Mouse (Mus musculus) C2C12 (cell line): ENCODE results near the gene Olfr523. TPM values are rescaled to one million over a fixed set of nuclear protein-coding genes. Genes with fewer than 3 reads are reported as not detected.
A peak's percentile ranks its signal among the peaks of the same experiment; 100 is the strongest.

Experiments
- H3K27me3 ChIP-seq: one replicate; pipeline ENCODE4 v1.6.1; 2011; ENCODE audit not compliant: control insufficient read depth, insufficient read depth, insufficient read length
- H3K36me3 ChIP-seq: one replicate; pipeline ENCODE4 v1.6.1; 2011; ENCODE audit not compliant: control insufficient read depth, insufficient read depth
- H3K4me3 ChIP-seq: one replicate; pipeline ENCODE4 v1.5.1; 2011; ENCODE audit warnings: mild to moderate bottlenecking, control low read depth; ENCODE audit not compliant: poor library complexity, insufficient read depth, severe bottlenecking
- H3K79me2 ChIP-seq: one replicate; pipeline ENCODE4 v1.6.1; 2011; ENCODE audit not compliant: control insufficient read depth, insufficient read depth
- H3K79me3 ChIP-seq: one replicate; pipeline ENCODE4 v1.6.1; 2011; ENCODE audit warnings: low read depth, control low read depth
- H3ac ChIP-seq: one replicate; pipeline ENCODE3; 2011; ENCODE audit warnings: low read depth; ENCODE audit not compliant: control insufficient read depth, insufficient read length
- CEBPB ChIP-seq: IDR thresholded peaks from one replicate; pipeline ENCODE4 v1.6.1; 2011; ENCODE audit warnings: low read depth, mild to moderate bottlenecking, control low read depth, moderate library complexity
- CTCF ChIP-seq: IDR thresholded peaks from one replicate; pipeline ENCODE4 v1.5.1; 2011; ENCODE audit not compliant: control insufficient read depth, insufficient read depth, insufficient read length
- FOSL1 ChIP-seq: IDR thresholded peaks from one replicate; pipeline ENCODE4 v1.8.0; 2011; ENCODE audit warnings: mild to moderate bottlenecking, low read length; ENCODE audit not compliant: poor library complexity, insufficient read depth, severe bottlenecking
- MAX ChIP-seq: IDR thresholded peaks from one replicate; pipeline ENCODE4 v1.6.1; 2011; ENCODE audit warnings: mild to moderate bottlenecking, control low read depth
- MYOD1 ChIP-seq: IDR thresholded peaks from one replicate; pipeline ENCODE4 v1.6.1; 2011; ENCODE audit warnings: low read depth; ENCODE audit not compliant: control insufficient read depth, insufficient read length
- MYOG ChIP-seq: IDR thresholded peaks from one replicate; pipeline ENCODE4 v1.6.1; 2011; ENCODE audit not compliant: control insufficient read depth, insufficient read length; ENCODE audit errors: extremely low read depth
- USF1 ChIP-seq: IDR thresholded peaks from one replicate; pipeline ENCODE4 v1.6.1; 2011; ENCODE audit warnings: low read depth, mild to moderate bottlenecking, control low read depth, moderate library complexity
- polyA plus RNA-seq: library from polyadenylated mRNA; unstranded; fragments of >200 nt; fragmentation: generic; extraction: Trizol; gene quantifications from one replicate; pipeline ENCODE4 v1.2.1, GENCODE M21; 2012; ENCODE audit warnings: missing spikeins

The Olfr523 gene
- polyA plus RNA-seq, 1 experiment, result not detected

DNA sequence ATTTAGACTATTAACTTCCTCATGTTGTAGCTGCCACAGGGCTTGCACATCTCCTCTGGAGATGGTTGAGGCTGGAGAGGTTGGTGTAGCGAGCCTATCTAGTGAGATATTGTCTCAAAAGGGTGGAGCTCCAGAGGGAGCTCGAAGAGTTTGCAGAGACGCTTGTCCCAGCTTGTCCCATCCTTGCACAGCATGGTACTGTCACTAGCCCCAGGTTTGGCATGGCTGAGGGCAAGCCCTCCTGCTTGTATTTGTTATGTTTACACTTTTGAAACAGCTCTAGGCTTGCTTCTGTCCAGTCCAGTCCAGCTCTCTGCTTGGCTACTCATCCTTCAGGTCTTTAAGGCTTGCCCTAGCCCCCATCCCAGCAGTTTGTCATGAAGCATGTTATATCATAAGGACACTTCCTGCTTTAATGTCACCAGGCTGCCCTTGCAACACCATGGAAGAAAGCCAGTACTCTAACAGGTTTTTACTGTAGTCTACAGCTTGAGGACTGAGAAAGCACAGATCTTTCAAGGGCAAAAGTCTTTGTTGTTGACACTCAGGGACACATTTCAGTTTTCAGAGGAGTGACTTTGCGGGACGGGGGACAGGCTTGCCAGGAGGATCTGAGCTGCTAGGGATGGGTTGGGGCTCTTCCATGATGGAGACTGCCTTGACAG, 37.8 kb upstream of the Olfr523 start:
- Histone ChIP-seq H3ac (no peak overlapping the region), H3K79me2 (no peaks in the 10 kb centered on the region), H3K36me3 (no peaks in the 10 kb centered on the region), H3K79me3 (no peaks in the 10 kb centered on the region), H3K27me3 (no peaks in the 10 kb centered on the region), H3K4me3 (no peak overlapping the region)
- TF ChIP-seq MYOG (no peak), CEBPB (no peak), FOSL1 (no peak), MAX (no peak)

- peak within 1 kb of the TSS; percentile 52 for H3K4me3 ChIP-seq
- no peaks in the 10 kb centered on the region for H3K79me3 ChIP-seq
- H3K79me2 ChIP-seq, result no peaks in the 10 kb centered on the region
- H3ac ChIP-seq, result peak within 1 kb of the TSS; percentile 95
- TF ChIP-seq USF1 (peak; percentile 12), MAX (peak; percentile 92), MYOG (no peak)
- H3K36me3 ChIP-seq, result no peaks in the 10 kb centered on the region
- no peaks in the 10 kb centered on the region for H3K27me3 ChIP-seq
These were observed 35.6 kb upstream of the Olfr523 start, which contains the start of gene Mtg1 for GRCm38 (mm10) chr7:140137135-140138020. Gene Mtg1, plus strand, starts transcription at chr7:140137564.

DNA sequence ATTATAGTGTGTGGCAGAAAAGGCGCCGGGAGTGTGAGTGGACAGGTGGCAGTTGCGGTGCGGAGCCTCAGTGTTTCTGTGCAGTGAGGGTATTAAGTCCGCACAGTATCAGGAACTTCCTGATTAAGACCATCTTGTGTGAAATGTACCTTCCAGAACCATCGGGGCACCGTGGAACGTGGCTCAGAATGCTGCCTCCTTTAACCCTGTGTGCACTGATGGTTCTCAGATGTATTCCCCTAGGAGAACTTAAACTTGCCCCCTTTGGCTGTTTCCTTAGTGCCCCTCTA, 35.1 kb upstream of the Olfr523 start:
- TF ChIP-seq FOSL1, result no peak
- TF ChIP-seq MYOD1, result no peak
- TF ChIP-seq CTCF, result no peak
- no peak for TF ChIP-seq MYOG
- no peak for TF ChIP-seq USF1
- no peak for TF ChIP-seq MAX
- no peak for TF ChIP-seq CEBPB
- no peaks in the 10 kb centered on the region for H3K79me3 ChIP-seq
- no peaks in the 10 kb centered on the region for H3K36me3 ChIP-seq
- no peaks in the 10 kb centered on the region for H3K27me3 ChIP-seq
- H3ac ChIP-seq, result peak overlapping the region; percentile 95
- peak overlapping the region; percentile 52 for H3K4me3 ChIP-seq
- no peaks in the 10 kb centered on the region for H3K79me2 ChIP-seq

DNA sequence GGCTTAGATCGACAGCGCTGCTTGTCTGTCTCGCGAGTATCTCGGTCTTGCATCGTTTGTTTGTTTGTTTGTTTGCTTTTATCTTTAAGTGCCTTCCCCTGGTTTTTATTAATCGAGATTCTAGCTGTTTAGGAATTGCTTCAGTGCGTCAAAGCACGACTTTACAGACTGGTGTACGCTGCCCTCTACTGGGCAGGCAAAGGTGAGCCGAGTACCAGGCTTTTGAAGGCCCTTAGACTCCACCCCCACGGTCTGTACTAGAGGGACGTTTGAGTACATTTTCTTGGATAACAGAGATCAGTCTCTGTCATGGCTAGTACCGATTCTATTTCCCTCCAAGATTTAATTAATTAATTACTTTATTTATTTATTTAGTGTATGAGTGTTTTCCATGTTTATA, 31.7 kb upstream of the Olfr523 start:
- no peak for TF ChIP-seq MYOD1
- peak; percentile 39 for TF ChIP-seq CTCF
- no peaks in the 10 kb centered on the region for H3K79me2 ChIP-seq
- H3K36me3 ChIP-seq, result no peaks in the 10 kb centered on the region
- H3ac ChIP-seq, result no peak overlapping the region
- H3K4me3 ChIP-seq, result no peak overlapping the region
- H3K27me3 ChIP-seq, result no peaks in the 10 kb centered on the region
- H3K79me3 ChIP-seq, result no peaks in the 10 kb centered on the region

- Histone ChIP-seq H3K79me3 (no peaks in the 10 kb centered on the region), H3K36me3 (peaks cover 3% of the 10 kb centered on the region), H3K27me3 (no peaks in the 10 kb centered on the region), H3K4me3 (no peak overlapping the region), H3K79me2 (no peaks in the 10 kb centered on the region), H3ac (no peak overlapping the region)
- TF ChIP-seq CTCF (no peak), CEBPB (no peak), MAX (no peak), USF1 (no peak), MYOD1 (no peak), FOSL1 (no peak), MYOG (no peak)
These were observed 28.5 kb upstream of the Olfr523 start for GRCm38 (mm10) chr7:140144550-140144949.

- Histone ChIP-seq H3K36me3 (no peaks in the 10 kb centered on the region), H3K79me2 (no peaks in the 10 kb centered on the region), H3K27me3 (no peaks in the 10 kb centered on the region), H3K79me3 (no peaks in the 10 kb centered on the region), H3ac (no peak overlapping the region), H3K4me3 (no peak overlapping the region)
- TF ChIP-seq MAX, result no peak
These were observed 19.6 kb upstream of the Olfr523 start for GRCm38 (mm10) chr7:140153383-140153782.
